Mouse (Mus musculus): ENCODE measurements around the gene Enpp1. TPM values are rescaled to one million over a fixed set of nuclear protein-coding genes. Genes with fewer than 3 reads are reported as not detected.

The Enpp1 gene
- polyA plus RNA-seq, 1 experiment: 2.4 TPM

DNA sequence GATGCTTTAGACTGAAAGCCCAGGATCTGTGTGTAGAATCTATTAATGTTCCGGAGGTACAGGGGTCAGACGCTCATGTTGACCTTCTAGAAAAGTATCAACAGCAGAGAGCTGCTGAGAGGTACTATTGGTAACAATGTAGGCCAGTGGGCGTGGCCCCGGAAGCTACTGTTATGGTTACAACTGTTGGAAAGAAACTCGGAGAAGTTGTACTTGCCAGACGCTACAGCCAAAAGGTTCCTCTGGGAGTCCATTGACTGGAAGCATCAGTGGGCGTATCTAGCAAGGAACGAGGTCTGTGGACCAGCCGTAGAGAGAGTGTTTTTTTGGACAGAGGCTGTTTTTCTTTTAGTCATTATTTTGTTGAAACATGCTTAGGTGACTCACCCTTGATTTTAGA, 102.2 kb downstream of the Enpp1 start:
- TF ChIP-seq POLR2A (IDR thresholded peaks at IDR 0.05; ENCODE audit: borderline replicate concordance, extremely low read depth, insufficient read depth, insufficient read length, poor library complexity, severe bottlenecking) (no peak), CTCF (IDR thresholded peaks at IDR 0.05; ENCODE audit: borderline replicate concordance, extremely low read depth, insufficient read depth, insufficient read length) (no peak)
- no peak for DNase-seq (ENCODE audit: low read depth)

- TF ChIP-seq CTCF (IDR thresholded peaks at IDR 0.05; ENCODE audit: borderline replicate concordance, extremely low read depth, insufficient read depth, insufficient read length) (no peak), POLR2A (IDR thresholded peaks at IDR 0.05; ENCODE audit: borderline replicate concordance, extremely low read depth, insufficient read depth, insufficient read length, poor library complexity, severe bottlenecking) (no peak)
- DNase-seq (ENCODE audit: low read depth): no peak
These were observed 102.8 kb downstream of the Enpp1 start for GRCm38 (mm10) chr10:24609146-24609545.

DNA sequence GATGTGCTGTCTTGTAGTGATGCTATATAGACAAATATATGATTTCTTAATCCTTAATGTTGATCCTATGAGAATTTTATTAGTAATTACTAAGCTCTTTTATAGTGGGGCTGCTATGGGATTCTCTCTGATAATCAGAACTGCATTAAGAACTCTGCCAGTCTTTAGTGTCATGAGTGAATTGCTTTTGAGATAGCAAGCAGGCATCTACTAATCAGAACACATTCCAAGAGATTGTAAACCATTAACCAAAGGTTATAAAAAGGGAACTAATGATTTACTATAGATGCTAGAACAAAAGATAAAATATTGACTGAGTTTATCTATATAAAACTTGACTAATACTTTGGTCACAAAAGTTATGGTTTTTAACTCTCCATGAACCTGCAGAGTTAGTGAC, 108.2 kb downstream of the Enpp1 start:
- TF ChIP-seq CTCF (IDR thresholded peaks at IDR 0.05; ENCODE audit: borderline replicate concordance, extremely low read depth, insufficient read depth, insufficient read length) (no peak), POLR2A (IDR thresholded peaks at IDR 0.05; ENCODE audit: borderline replicate concordance, extremely low read depth, insufficient read depth, insufficient read length, poor library complexity, severe bottlenecking) (no peak)
- no peak for DNase-seq (ENCODE audit: low read depth)

- DNase-seq (ENCODE audit: low read depth): no peak
- TF ChIP-seq POLR2A (IDR thresholded peaks at IDR 0.05; ENCODE audit: borderline replicate concordance, extremely low read depth, insufficient read depth, insufficient read length, poor library complexity, severe bottlenecking) (no peak), CTCF (IDR thresholded peaks at IDR 0.05; ENCODE audit: borderline replicate concordance, extremely low read depth, insufficient read depth, insufficient read length) (no peak)
These were observed 108.9 kb downstream of the Enpp1 start for GRCm38 (mm10) chr10:24603035-24603434.

DNA sequence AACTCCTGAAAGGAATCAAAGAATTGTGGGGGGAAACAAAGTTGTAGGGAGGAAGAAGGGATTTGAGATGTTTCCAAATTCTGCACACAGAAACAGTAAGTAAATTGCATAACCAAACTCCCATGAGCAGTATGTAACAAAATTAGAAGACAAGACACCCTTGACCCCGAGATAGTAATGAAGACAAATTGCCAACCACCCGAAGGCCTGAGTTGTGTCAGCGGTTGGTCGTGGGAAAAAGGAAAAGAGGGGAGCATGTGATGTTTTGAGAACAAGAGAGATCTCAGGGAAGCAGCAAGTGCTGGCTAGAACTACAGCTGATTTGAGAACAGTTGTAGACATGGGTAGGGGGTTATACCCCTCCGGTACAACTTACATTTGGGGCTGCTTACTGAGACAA, 112.2 kb downstream of the Enpp1 start:
- TF ChIP-seq CTCF (IDR thresholded peaks at IDR 0.05; ENCODE audit: borderline replicate concordance, extremely low read depth, insufficient read depth, insufficient read length) (no peak), POLR2A (IDR thresholded peaks at IDR 0.05; ENCODE audit: borderline replicate concordance, extremely low read depth, insufficient read depth, insufficient read length, poor library complexity, severe bottlenecking) (no peak)
- DNase-seq (ENCODE audit: low read depth): no peak

GRCm38 (mm10) chr10:24598693-24599092, 113.3 kb downstream of the Enpp1 start:
- DNase-seq (ENCODE audit: low read depth): no peak
- no peak for TF ChIP-seq POLR2A (IDR thresholded peaks at IDR 0.05; ENCODE audit: borderline replicate concordance, extremely low read depth, insufficient read depth, insufficient read length, poor library complexity, severe bottlenecking)
- no peak for TF ChIP-seq CTCF (IDR thresholded peaks at IDR 0.05; ENCODE audit: borderline replicate concordance, extremely low read depth, insufficient read depth, insufficient read length)

DNA sequence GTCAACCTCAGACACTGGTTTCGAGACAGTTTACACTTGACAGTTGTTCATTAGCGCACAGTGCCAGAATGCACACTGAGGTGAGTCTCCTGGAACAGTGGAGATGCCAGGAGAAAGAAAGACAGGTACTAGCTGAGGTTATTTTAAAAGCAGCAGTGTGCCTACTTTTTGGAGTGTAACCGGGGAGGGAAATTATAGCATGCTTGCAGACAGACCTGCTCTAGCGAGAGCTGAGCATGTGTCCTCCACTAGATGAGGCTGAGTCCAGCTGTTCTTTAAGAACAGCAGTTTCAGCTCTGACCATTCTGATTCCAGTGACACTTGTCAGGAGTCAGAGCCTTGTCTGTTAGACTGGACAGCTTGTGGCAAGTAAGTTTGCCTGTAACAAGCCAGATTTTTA, 114.2 kb downstream of the Enpp1 start:
- TF ChIP-seq POLR2A (IDR thresholded peaks at IDR 0.05; ENCODE audit: borderline replicate concordance, extremely low read depth, insufficient read depth, insufficient read length, poor library complexity, severe bottlenecking) (no peak), CTCF (IDR thresholded peaks at IDR 0.05; ENCODE audit: borderline replicate concordance, extremely low read depth, insufficient read depth, insufficient read length) (no peak)

DNA sequence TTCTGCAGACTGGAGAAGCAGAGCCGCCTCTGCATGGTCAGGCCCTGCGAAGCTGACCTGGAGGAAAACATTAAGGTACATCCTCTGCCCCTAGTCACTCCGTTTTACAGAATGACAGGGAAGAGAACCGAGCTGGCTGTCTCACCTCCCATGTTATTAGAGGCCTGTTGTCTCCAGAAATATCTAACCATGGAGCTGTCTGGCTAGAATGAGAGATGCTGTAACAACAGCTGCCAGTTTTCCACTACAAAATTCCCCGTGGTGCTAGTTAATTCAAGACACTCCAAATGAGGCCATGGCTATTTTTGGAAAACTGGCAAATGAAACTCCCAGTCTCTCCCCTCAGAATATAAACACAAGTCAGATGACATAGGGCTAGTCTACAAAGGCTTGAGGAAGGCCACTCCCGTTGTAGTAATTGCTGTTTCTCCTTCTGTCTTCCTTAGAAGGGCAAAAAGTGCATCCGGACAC, 115.1 kb downstream of the Enpp1 start:
- DNase-seq (ENCODE audit: low read depth): peak; percentile 60
- TF ChIP-seq CTCF (IDR thresholded peaks at IDR 0.05; ENCODE audit: borderline replicate concordance, extremely low read depth, insufficient read depth, insufficient read length): no peak
- no peak for TF ChIP-seq POLR2A (IDR thresholded peaks at IDR 0.05; ENCODE audit: borderline replicate concordance, extremely low read depth, insufficient read depth, insufficient read length, poor library complexity, severe bottlenecking)

More for the DNA sequence above, 114.2 kb downstream of the Enpp1 start:
- DNase-seq (ENCODE audit: low read depth): no peak

DNA sequence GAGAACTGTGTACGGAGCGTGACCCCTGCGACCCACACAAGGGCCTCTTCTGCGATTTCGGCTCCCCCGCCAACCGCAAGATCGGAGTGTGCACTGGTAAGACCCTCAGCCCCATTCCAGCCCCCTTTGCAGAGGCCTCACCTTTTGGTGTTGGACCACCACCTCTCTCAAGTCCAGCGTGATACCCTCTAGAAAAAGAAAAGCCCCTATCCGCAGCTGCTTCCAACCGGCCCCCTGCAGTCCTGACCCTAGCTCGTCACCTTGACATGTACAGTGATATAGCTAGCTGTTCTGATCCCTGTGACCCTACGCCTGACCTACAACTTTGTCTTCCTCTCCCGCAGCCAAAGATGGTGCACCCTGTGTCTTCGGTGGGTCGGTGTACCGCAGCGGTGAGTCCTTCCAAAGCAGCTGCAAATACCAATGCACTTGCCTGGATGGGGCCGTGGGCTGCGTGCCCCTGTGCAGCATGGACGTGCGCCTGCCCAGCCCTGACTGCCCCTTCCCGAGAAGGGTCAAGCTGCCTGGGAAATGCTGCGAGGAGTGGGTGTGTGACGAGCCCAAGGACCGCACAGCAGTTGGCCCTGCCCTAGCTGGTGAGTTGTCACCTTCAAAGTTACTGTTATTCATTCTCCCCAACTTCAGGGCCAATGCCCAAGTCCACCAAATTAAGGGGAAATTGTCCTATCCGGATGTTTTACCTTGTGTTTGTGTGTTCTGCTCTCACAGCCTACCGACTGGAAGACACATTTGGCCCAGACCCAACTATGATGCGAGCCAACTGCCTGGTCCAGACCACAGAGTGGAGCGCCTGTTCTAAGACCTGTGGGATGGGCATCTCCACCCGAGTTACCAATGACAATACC, 115.7 kb downstream of the Enpp1 start:
- peak; percentile 61 for DNase-seq (ENCODE audit: low read depth)
- no peak for TF ChIP-seq POLR2A (IDR thresholded peaks at IDR 0.05; ENCODE audit: borderline replicate concordance, extremely low read depth, insufficient read depth, insufficient read length, poor library complexity, severe bottlenecking)
- TF ChIP-seq CTCF (IDR thresholded peaks at IDR 0.05; ENCODE audit: borderline replicate concordance, extremely low read depth, insufficient read depth, insufficient read length): no peak

DNA sequence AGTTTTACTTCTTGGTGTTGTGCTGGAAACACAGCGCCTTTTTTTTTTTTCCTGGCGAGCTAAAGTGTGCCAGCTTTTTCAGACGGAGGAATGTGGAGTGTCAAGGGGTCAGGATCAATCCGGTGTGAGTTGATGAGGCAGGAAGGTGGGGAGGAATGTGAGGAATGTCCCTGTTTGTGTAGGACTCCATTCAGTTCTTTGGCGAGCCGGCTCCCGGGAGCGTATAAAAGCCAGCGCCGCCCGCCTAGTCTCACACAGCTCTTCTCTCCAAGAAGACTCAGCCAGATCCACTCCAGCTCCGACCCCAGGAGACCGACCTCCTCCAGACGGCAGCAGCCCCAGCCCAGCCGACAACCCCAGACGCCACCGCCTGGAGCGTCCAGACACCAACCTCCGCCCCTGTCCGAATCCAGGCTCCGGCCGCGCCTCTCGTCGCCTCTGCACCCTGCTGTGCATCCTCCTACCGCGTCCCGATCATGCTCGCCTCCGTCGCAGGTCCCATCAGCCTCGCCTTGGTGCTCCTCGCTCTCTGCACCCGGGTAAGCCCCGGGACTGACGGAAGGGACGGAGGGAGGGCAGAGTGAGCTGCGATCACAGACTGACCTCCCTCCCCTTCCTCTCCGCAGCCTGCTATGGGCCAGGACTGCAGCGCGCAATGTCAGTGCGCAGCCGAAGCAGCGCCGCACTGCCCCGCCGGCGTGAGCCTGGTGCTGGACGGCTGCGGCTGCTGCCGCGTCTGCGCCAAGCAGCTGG, 116.5 kb downstream of the Enpp1 start, which contains the start of gene Ccn2:
Gene Ccn2, plus strand, starts transcription at position 193 of the 753 bp plus-strand sequence.
- DNase-seq (ENCODE audit: low read depth): peak; percentile 85
- no peak for TF ChIP-seq CTCF (IDR thresholded peaks at IDR 0.05; ENCODE audit: borderline replicate concordance, extremely low read depth, insufficient read depth, insufficient read length)
- TF ChIP-seq POLR2A (IDR thresholded peaks at IDR 0.05; ENCODE audit: borderline replicate concordance, extremely low read depth, insufficient read depth, insufficient read length, poor library complexity, severe bottlenecking): peak; percentile 18; the same call in 1 of the 2 replicates

- TF ChIP-seq POLR2A (IDR thresholded peaks at IDR 0.05; ENCODE audit: borderline replicate concordance, extremely low read depth, insufficient read depth, insufficient read length, poor library complexity, severe bottlenecking) (no peak), CTCF (IDR thresholded peaks at IDR 0.05; ENCODE audit: borderline replicate concordance, extremely low read depth, insufficient read depth, insufficient read length) (no peak)
- no peak for DNase-seq (ENCODE audit: low read depth)
These were observed 118.4 kb downstream of the Enpp1 start for GRCm38 (mm10) chr10:24593556-24593955.

Data from brain, embryonic 14.5 days (tissue).